Mouse (Mus musculus): ENCODE results near the gene Snrpe.
A peak's percentile ranks its signal among the peaks of the same experiment; 100 is the strongest.

Snrpe gene

GRCm38 (mm10) chr1:133609771-133610502, at the start of gene Snrpe:
Gene Snrpe (minus strand): TSS chr1:133610291.
- DNase-seq (ENCODE audit: low spot score) = peak; percentile 98

GRCm38 (mm10) chr1:133658878-133659277, 48.8 kb upstream of the Snrpe start:
- no peak for DNase-seq (ENCODE audit: low spot score)

GRCm38 (mm10) chr1:133656811-133657210, 46.7 kb upstream of the Snrpe start:
- no peak for DNase-seq (ENCODE audit: low spot score)

GRCm38 (mm10) chr1:133653033-133653432, 42.9 kb upstream of the Snrpe start:
- DNase-seq (ENCODE audit: low spot score) = no peak

- no peak for DNase-seq (ENCODE audit: low spot score)
Measured at GRCm38 (mm10) chr1:133650288-133651055, 40.4 kb upstream of the Snrpe start.

- no peak for DNase-seq (ENCODE audit: low spot score)
Measured at GRCm38 (mm10) chr1:133645652-133646051, 35.6 kb upstream of the Snrpe start.

- no peak for DNase-seq (ENCODE audit: low spot score)
Measured at GRCm38 (mm10) chr1:133641163-133641562, 31.1 kb upstream of the Snrpe start.

- no peak for DNase-seq (ENCODE audit: low spot score)
Measured at GRCm38 (mm10) chr1:133638517-133638916, 28.4 kb upstream of the Snrpe start.

GRCm38 (mm10) chr1:133632168-133632567, 22.1 kb upstream of the Snrpe start:
- DNase-seq (ENCODE audit: low spot score) = no peak

- no peak for DNase-seq (ENCODE audit: low spot score)
Measured at GRCm38 (mm10) chr1:133625052-133625451, 15.0 kb upstream of the Snrpe start.

GRCm38 (mm10) chr1:133618311-133618710, 8.2 kb upstream of the Snrpe start:
- DNase-seq (ENCODE audit: low spot score) = no peak

- DNase-seq (ENCODE audit: low spot score) = no peak
Measured at GRCm38 (mm10) chr1:133617908-133618307, 7.8 kb upstream of the Snrpe start.

GRCm38 (mm10) chr1:133613817-133614216, 3.7 kb upstream of the Snrpe start:
- no peak for DNase-seq (ENCODE audit: low spot score)

GRCm38 (mm10) chr1:133611436-133611835, 1.3 kb upstream of the Snrpe start:
- DNase-seq (ENCODE audit: low spot score) = no peak

- DNase-seq (ENCODE audit: low spot score) = no peak
Measured at GRCm38 (mm10) chr1:133610601-133611000, 510 bp upstream of the Snrpe start.

GRCm38 (mm10) chr1:133603174-133603573, 6.9 kb downstream of the Snrpe start:
- no peak for DNase-seq (ENCODE audit: low spot score)

- no peak for DNase-seq (ENCODE audit: low spot score)
Measured at GRCm38 (mm10) chr1:133596298-133597007, 13.6 kb downstream of the Snrpe start.

- DNase-seq (ENCODE audit: low spot score) = no peak
Measured at GRCm38 (mm10) chr1:133585995-133586537, 24.0 kb downstream of the Snrpe start.

GRCm38 (mm10) chr1:133571293-133571692, 38.8 kb downstream of the Snrpe start:
- DNase-seq (ENCODE audit: low spot score) = no peak
